Mouse (Mus musculus) intestine, postnatal 0 days (tissue): ENCODE results near the gene Fank1. TPM values are rescaled to one million over a fixed set of nuclear protein-coding genes. Genes with fewer than 3 reads are reported as not detected.

Source experiments
- ATAC-seq: fragments of 200-750 bp; cut with Nextera tagmentation; 2 replicates; pipeline ENCODE4 v1.8.0; 2017; ENCODE audit warnings: mild to moderate bottlenecking, moderate TSS enrichment, moderate library complexity
- H3K27ac ChIP-seq: fragments of 300-500 bp; sonication (generic); 2 replicates; pipeline ENCODE4 v1.5.1; 2014; ENCODE audit warnings: mild to moderate bottlenecking, low read depth, low read length, moderate library complexity
- H3K27me3 ChIP-seq: fragments of 300-500 bp; sonication (generic); replicated peaks from 2 replicates; pipeline ENCODE4 v1.6.1; 2014; ENCODE audit warnings: low read length, mixed read lengths; ENCODE audit not compliant: control insufficient read depth, insufficient read depth
- H3K36me3 ChIP-seq: fragments of 300-500 bp; sonication (generic); 2 replicates; pipeline ENCODE4 v1.6.1; 2014; ENCODE audit warnings: mild to moderate bottlenecking, moderate library complexity; ENCODE audit not compliant: control insufficient read depth, insufficient read depth
- H3K4me1 ChIP-seq: fragments of 300-500 bp; sonication (generic); replicated peaks from 2 replicates; pipeline ENCODE4 v1.6.1; 2014; ENCODE audit warnings: antibody characterized with exemption, low read length, mixed read lengths; ENCODE audit not compliant: control insufficient read depth, insufficient read depth
- H3K4me2 ChIP-seq: fragments of 300-500 bp; sonication (generic); replicated peaks from 2 replicates; pipeline ENCODE4 v1.6.1; 2014; ENCODE audit warnings: low read depth, mild to moderate bottlenecking, moderate library complexity
- H3K4me3 ChIP-seq: fragments of 300-500 bp; sonication (generic); 2 replicates; pipeline ENCODE4 v1.5.1; 2014; ENCODE audit warnings: low read depth, low read length
- H3K9ac ChIP-seq: fragments of 300-500 bp; sonication (generic); 2 replicates; pipeline ENCODE4 v1.6.1; 2014; ENCODE audit warnings: mild to moderate bottlenecking, low read depth, low read length
- H3K9me3 ChIP-seq: fragments of 300-500 bp; sonication (generic); 2 replicates; pipeline ENCODE4 v1.6.1; 2016; ENCODE audit warnings: mixed run types; ENCODE audit not compliant: control insufficient read depth
- CTCF ChIP-seq: sonication (generic); IDR thresholded peaks from 2 replicates; pipeline ENCODE4 v1.5.1; 2016; ENCODE audit warnings: low read depth, mild to moderate bottlenecking, control low read depth, antibody characterized with exemption, moderate library complexity
- WGBS: fragments of 180-500 bp; shearing (Covaris S2); extraction: QIAGEN DNeasy Blood & Tissue Kit; methylation state at CpG from one replicate; pipeline ENCODE4 v1.1.7; 2014; 5-methylcytosine and 5-hydroxymethylcytosine counted together
- polyA plus RNA-seq: library from polyadenylated mRNA; unstranded; fragments of >200 nt; fragmentation: Nextera tagmentation; extraction: Ambion mirVana; gene quantifications from 2 replicates; pipeline ENCODE4 v1.2.1, GENCODE M21; 2015

The Fank1 gene
- polyA plus RNA-seq, 1 experiment from 2014 or later, result 0.42 TPM

GRCm38 (mm10) chr7:133928981-133929380 is 152.3 kb downstream of the Fank1 start:
- TF ChIP-seq CTCF, result no peak
- Histone ChIP-seq H3K36me3 (no peaks in the 10 kb centered on the region), H3K27me3 (no peaks in the 10 kb centered on the region), H3K4me2 (no peak overlapping the region), H3K27ac (no peak overlapping the region), H3K4me1 (no peaks in the 10 kb centered on the region), H3K4me3 (no peak overlapping the region), H3K9me3 (no peaks in the 10 kb centered on the region), H3K9ac (no peak overlapping the region)
- no peak for ATAC-seq
- WGBS, result 92% methylated on average over 3 of the region's 3 CpGs

Other genes with a start within 250 kb of the Fank1 start
- gene Tex36, start 174.7 kb upstream of the Fank1 start, polyA plus RNA-seq, result not detected in 2 replicates
- gene Edrf1, start 139.3 kb upstream of the Fank1 start, polyA plus RNA-seq, result 5.8 and 6.1 TPM in 2 replicates
- 0.08 TPM in 1 of 2 replicates, not detected in the other for gene Mmp21, start 96.8 kb upstream of the Fank1 start, polyA plus RNA-seq
- gene Bccip, start 67.5 kb upstream of the Fank1 start, polyA plus RNA-seq, result 91.4 and 92.6 TPM in 2 replicates
- 12.1 and 12.4 TPM in 2 replicates for gene Uros, start 66.8 kb upstream of the Fank1 start, polyA plus RNA-seq
- gene Dhx32, start 5.9 kb downstream of the Fank1 start, polyA plus RNA-seq, result 43.8 and 50.2 TPM in 2 replicates